Mouse (Mus musculus) forebrain, embryonic 13.5 days (tissue): ENCODE results near the gene Rsc1a1. TPM values are rescaled to one million over a fixed set of nuclear protein-coding genes. Genes with fewer than 3 reads are reported as not detected.

Experiments used
- polyA plus RNA-seq: library from polyadenylated mRNA; unstranded; fragments of >200 nt; fragmentation: Nextera tagmentation; extraction: Ambion mirVana; gene quantifications from 2 replicates; pipeline ENCODE4 v1.2.1, GENCODE M21; 2015

Rsc1a1 gene
- polyA plus RNA-seq, 1 experiment from 2014 or later = 0.21 TPM

Other genes with a start within 250 kb of the Rsc1a1 start
- not detected in 2 replicates for gene Srarp, start 249.5 kb downstream of the Rsc1a1 start, polyA plus RNA-seq
- 60.9 and 63.7 TPM in 2 replicates for gene Zbtb17, start 240.9 kb downstream of the Rsc1a1 start, polyA plus RNA-seq
- gene Spen, start 147.0 kb downstream of the Rsc1a1 start, polyA plus RNA-seq = 16.7 and 17.1 TPM in 2 replicates
- gene Fblim1, start 79.5 kb downstream of the Rsc1a1 start, polyA plus RNA-seq = 11.1 and 13.9 TPM in 2 replicates
- 0.17 TPM in 1 of 2 replicates, not detected in the other for gene Tmem82, start 67.0 kb downstream of the Rsc1a1 start, polyA plus RNA-seq
- 0.08 and 0.13 TPM in 2 replicates for gene Slc25a34, start 61.8 kb downstream of the Rsc1a1 start, polyA plus RNA-seq
- gene Plekhm2, start 20.7 kb downstream of the Rsc1a1 start, polyA plus RNA-seq = 6.1 and 7.2 TPM in 2 replicates
- gene Ddi2, start 37.8 kb upstream of the Rsc1a1 start, polyA plus RNA-seq = 14.7 TPM in 2 replicates
- gene Agmat, start 61.1 kb upstream of the Rsc1a1 start, polyA plus RNA-seq = not detected in 2 replicates
- gene Dnajc16, start 105.3 kb upstream of the Rsc1a1 start, polyA plus RNA-seq = 4.6 and 4.7 TPM in 2 replicates
- gene Casp9, start 108.0 kb upstream of the Rsc1a1 start, polyA plus RNA-seq = 14.7 and 15.6 TPM in 2 replicates
- gene Cela2a, start 140.6 kb upstream of the Rsc1a1 start, polyA plus RNA-seq = 0.15 TPM in 1 of 2 replicates, not detected in the other
- not detected in 2 replicates for gene Ctrc, start 160.8 kb upstream of the Rsc1a1 start, polyA plus RNA-seq
- gene Efhd2, start 189.3 kb upstream of the Rsc1a1 start, polyA plus RNA-seq = 85.2 and 86.3 TPM in 2 replicates